Mouse (Mus musculus): ENCODE results near the gene Cdk6. TPM values are rescaled to one million over a fixed set of nuclear protein-coding genes. Genes with fewer than 3 reads are reported as not detected.

The Cdk6 gene
- polyA plus RNA-seq, 1 experiment = 10.0 TPM

GRCm38 (mm10) chr5:3352314-3352713 lies 11.0 kb downstream of the Cdk6 start:
- no peak for DNase-seq (ENCODE audit: low read depth)
- TF ChIP-seq POLR2A (IDR thresholded peaks at IDR 0.05; ENCODE audit: borderline replicate concordance, extremely low read depth, insufficient read depth, insufficient read length, poor library complexity, severe bottlenecking) (no peak), CTCF (IDR thresholded peaks at IDR 0.05; ENCODE audit: borderline replicate concordance, extremely low read depth, insufficient read depth, insufficient read length) (no peak)

- DNase-seq (ENCODE audit: low read depth) = no peak
- TF ChIP-seq CTCF (IDR thresholded peaks at IDR 0.05; ENCODE audit: borderline replicate concordance, extremely low read depth, insufficient read depth, insufficient read length) = no peak
- TF ChIP-seq POLR2A (IDR thresholded peaks at IDR 0.05; ENCODE audit: borderline replicate concordance, extremely low read depth, insufficient read depth, insufficient read length, poor library complexity, severe bottlenecking) = no peak
Measured at GRCm38 (mm10) chr5:3352827-3353226, 11.5 kb downstream of the Cdk6 start.

GRCm38 (mm10) chr5:3354307-3354706 lies 13.0 kb downstream of the Cdk6 start:
- DNase-seq (ENCODE audit: low read depth) = no peak
- no peak for TF ChIP-seq CTCF (IDR thresholded peaks at IDR 0.05; ENCODE audit: borderline replicate concordance, extremely low read depth, insufficient read depth, insufficient read length)
- no peak for TF ChIP-seq POLR2A (IDR thresholded peaks at IDR 0.05; ENCODE audit: borderline replicate concordance, extremely low read depth, insufficient read depth, insufficient read length, poor library complexity, severe bottlenecking)

GRCm38 (mm10) chr5:3355032-3355536 lies 13.8 kb downstream of the Cdk6 start:
- TF ChIP-seq POLR2A (IDR thresholded peaks at IDR 0.05; ENCODE audit: borderline replicate concordance, extremely low read depth, insufficient read depth, insufficient read length, poor library complexity, severe bottlenecking) (no peak), CTCF (IDR thresholded peaks at IDR 0.05; ENCODE audit: borderline replicate concordance, extremely low read depth, insufficient read depth, insufficient read length) (no peak)

GRCm38 (mm10) chr5:3355560-3356260 lies 14.4 kb downstream of the Cdk6 start:
- DNase-seq (ENCODE audit: low read depth) = peak; percentile 78
- TF ChIP-seq CTCF (IDR thresholded peaks at IDR 0.05; ENCODE audit: borderline replicate concordance, extremely low read depth, insufficient read depth, insufficient read length) (no peak), POLR2A (IDR thresholded peaks at IDR 0.05; ENCODE audit: borderline replicate concordance, extremely low read depth, insufficient read depth, insufficient read length, poor library complexity, severe bottlenecking) (no peak)

More at GRCm38 (mm10) chr5:3355032-3355536, 13.8 kb downstream of the Cdk6 start:
- DNase-seq (ENCODE audit: low read depth) = peak; percentile 40

- TF ChIP-seq CTCF (IDR thresholded peaks at IDR 0.05; ENCODE audit: borderline replicate concordance, extremely low read depth, insufficient read depth, insufficient read length) (no peak), POLR2A (IDR thresholded peaks at IDR 0.05; ENCODE audit: borderline replicate concordance, extremely low read depth, insufficient read depth, insufficient read length, poor library complexity, severe bottlenecking) (no peak)
- peak; percentile 61 for DNase-seq (ENCODE audit: low read depth)
Measured at GRCm38 (mm10) chr5:3356261-3356778, 15.0 kb downstream of the Cdk6 start.

- no peak for DNase-seq (ENCODE audit: low read depth)
- TF ChIP-seq POLR2A (IDR thresholded peaks at IDR 0.05; ENCODE audit: borderline replicate concordance, extremely low read depth, insufficient read depth, insufficient read length, poor library complexity, severe bottlenecking) (no peak), CTCF (IDR thresholded peaks at IDR 0.05; ENCODE audit: borderline replicate concordance, extremely low read depth, insufficient read depth, insufficient read length) (no peak)
Measured at GRCm38 (mm10) chr5:3357496-3357895, 16.2 kb downstream of the Cdk6 start.

GRCm38 (mm10) chr5:3358687-3359520 lies 17.6 kb downstream of the Cdk6 start:
- DNase-seq (ENCODE audit: low read depth) = no peak
- no peak for TF ChIP-seq CTCF (IDR thresholded peaks at IDR 0.05; ENCODE audit: borderline replicate concordance, extremely low read depth, insufficient read depth, insufficient read length)
- no peak for TF ChIP-seq POLR2A (IDR thresholded peaks at IDR 0.05; ENCODE audit: borderline replicate concordance, extremely low read depth, insufficient read depth, insufficient read length, poor library complexity, severe bottlenecking)

GRCm38 (mm10) chr5:3359914-3360313 lies 18.6 kb downstream of the Cdk6 start:
- DNase-seq (ENCODE audit: low read depth) = no peak
- TF ChIP-seq CTCF (IDR thresholded peaks at IDR 0.05; ENCODE audit: borderline replicate concordance, extremely low read depth, insufficient read depth, insufficient read length) = no peak
- no peak for TF ChIP-seq POLR2A (IDR thresholded peaks at IDR 0.05; ENCODE audit: borderline replicate concordance, extremely low read depth, insufficient read depth, insufficient read length, poor library complexity, severe bottlenecking)

- TF ChIP-seq POLR2A (IDR thresholded peaks at IDR 0.05; ENCODE audit: borderline replicate concordance, extremely low read depth, insufficient read depth, insufficient read length, poor library complexity, severe bottlenecking) (no peak), CTCF (IDR thresholded peaks at IDR 0.05; ENCODE audit: borderline replicate concordance, extremely low read depth, insufficient read depth, insufficient read length) (no peak)
- no peak for DNase-seq (ENCODE audit: low read depth)
Measured at GRCm38 (mm10) chr5:3361252-3361651, 20.0 kb downstream of the Cdk6 start.

- no peak for TF ChIP-seq CTCF (IDR thresholded peaks at IDR 0.05; ENCODE audit: borderline replicate concordance, extremely low read depth, insufficient read depth, insufficient read length)
- TF ChIP-seq POLR2A (IDR thresholded peaks at IDR 0.05; ENCODE audit: borderline replicate concordance, extremely low read depth, insufficient read depth, insufficient read length, poor library complexity, severe bottlenecking) = no peak
- DNase-seq (ENCODE audit: low read depth) = no peak
Measured at GRCm38 (mm10) chr5:3362111-3362510, 20.8 kb downstream of the Cdk6 start.
